Mouse (Mus musculus): ENCODE measurements around the gene Zkscan5. TPM values are rescaled to one million over a fixed set of nuclear protein-coding genes. Genes with fewer than 3 reads are reported as not detected.

Zkscan5 gene
- 10 to 100 TPM; 11.7 to 12.3 TPM for total RNA-seq (2021)
- long read RNA-seq, experiment 1, transcript Zkscan5-202 (6 exons, 3,794 nt) = major isoform, 14 of 25 reads
- long read RNA-seq, experiment 1, partial matches to known transcripts = 2 of 25 reads
- long read RNA-seq, experiment 1, other reads (novel, unspliced or antisense) = 9 of 25 reads
- long read RNA-seq, experiment 2, transcript Zkscan5-202 (6 exons, 3,794 nt) = major isoform, 15 of 19 reads
- long read RNA-seq, experiment 2, partial matches to known transcripts = 1 of 19 reads
- long read RNA-seq, experiment 2, other reads (novel, unspliced or antisense) = 3 of 19 reads

DNA sequence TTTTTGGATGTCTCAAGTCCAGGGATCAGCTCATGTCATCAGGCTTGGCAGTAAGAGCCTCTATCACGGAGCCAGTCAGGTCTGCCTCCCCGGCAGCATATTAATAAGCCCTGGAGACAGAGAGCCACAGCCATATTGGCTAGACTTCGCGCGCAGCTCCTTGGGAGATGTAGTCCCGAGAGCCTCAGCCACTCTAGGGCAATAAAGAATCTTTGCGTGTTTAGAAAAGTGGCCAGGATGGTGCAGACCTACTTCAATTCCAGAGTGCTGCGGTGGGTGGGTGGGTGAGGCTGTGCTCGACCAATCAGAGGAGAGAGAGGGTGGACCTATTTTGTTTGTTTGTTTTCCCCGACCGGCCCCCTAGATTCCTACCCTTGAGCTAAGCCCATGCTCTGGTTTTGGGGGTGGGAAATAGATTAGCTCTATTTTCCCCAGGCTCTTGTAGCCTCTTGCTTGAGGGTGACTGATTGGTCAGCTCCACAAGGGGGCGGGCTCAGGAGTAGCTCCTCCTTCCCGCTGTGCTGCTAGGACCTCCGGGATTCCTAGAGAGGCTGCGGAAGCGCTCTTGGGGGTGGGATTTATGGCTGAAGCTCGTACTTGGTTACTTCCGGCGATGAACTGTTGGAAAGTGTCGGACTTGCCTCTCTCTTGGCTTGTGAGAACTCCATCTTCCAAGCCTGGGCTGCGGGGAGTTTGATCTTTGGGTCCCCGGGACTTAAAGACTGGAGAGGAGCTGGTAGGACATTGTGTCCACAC, at the start of gene Zkscan5:
TSS of gene Zkscan5 (plus strand) at position 627 of the 756 bp plus-strand sequence.
- peak; percentile 98 to 99 for DNase-seq (ENCODE audit: low spot score in 2 of 2)
- intact Hi-C loops (cut with DNase I) = loop anchor here (2.0 kb wide), 1 partner anchor 27 kb away; the partner anchor contains the start of gene Zfp655

DNA sequence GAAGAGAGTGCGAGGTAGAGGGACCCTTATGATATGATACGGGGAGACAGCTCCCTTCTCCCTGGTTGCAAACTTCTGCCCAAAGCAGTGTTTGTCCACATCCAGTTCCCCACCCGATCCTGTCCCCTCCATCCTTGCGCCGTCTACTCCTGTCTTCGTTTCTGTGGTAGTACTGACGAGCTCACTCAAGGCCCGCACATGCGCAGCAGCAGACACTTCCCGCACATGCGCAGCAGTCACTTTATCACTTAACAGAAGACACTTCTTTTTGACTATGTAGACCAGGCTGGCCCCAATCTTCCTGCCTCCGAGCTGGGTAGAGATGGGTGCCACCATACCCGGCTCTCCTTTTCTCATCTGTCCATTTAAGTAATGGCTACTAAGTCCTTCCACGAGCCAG, 43.0 kb upstream of the Zkscan5 start:
- no peak for DNase-seq (ENCODE audit: low spot score in 2 of 2)
- intact Hi-C loops (cut with DNase I) = no loop called here

- no peak for DNase-seq (ENCODE audit: low spot score in 2 of 2)
- intact Hi-C loops (cut with DNase I) = no loop called here
Observed at GRCm38 (mm10) chr5:145164710-145165109, 39.7 kb upstream of the Zkscan5 start.

- intact Hi-C loops (cut with DNase I) = no loop called here
- no peak for DNase-seq (ENCODE audit: low spot score in 2 of 2)
Observed at GRCm38 (mm10) chr5:145165184-145165583, 39.2 kb upstream of the Zkscan5 start.

DNA sequence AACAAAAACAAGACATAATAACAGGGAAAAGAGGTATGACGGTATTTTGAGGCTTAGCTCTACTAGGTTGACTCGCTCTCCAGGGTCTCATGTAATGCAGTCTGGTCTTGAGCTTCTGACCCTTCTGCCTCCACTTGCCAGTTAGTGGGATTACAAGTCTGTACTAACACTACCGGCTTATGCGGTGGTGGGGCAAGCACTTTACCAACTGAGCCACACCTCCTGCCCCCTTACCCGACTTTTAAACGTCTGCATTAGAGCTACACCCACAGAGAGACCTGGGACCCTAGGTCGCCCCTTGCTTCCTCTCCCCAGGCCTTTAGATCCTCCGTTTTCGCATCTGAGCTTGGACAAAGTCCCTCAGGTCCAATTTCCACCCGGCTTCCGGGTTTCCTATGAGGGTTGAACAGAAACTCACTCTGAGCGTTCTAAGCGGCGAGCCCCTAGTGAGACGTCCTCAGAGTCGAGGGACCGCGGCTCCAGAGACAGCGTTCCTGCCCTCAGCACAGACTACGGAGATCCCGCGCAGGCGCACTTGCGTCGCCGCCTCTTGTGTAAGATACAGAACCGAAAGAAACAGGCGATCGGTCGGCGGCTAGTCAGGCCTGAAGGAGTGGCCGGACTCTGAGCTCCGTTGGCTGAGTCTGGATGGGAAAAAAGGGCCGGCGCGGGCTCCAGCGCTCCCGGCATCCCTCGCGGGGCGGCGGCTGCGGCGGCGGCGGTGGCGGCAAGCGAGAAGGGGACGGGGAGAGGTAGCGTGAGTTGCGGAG, 37.6 kb upstream of the Zkscan5 start, which contains the start of the genes Ptcd1 and Cpsf4:
TSS of gene Ptcd1 (minus strand) at position 573 of the 770 bp plus-strand sequence.
TSS of gene Cpsf4 (plus strand) at position 678 of the 770 bp plus-strand sequence.
- intact Hi-C loops (cut with DNase I) = no loop called here
- DNase-seq (ENCODE audit: low spot score in 2 of 2) = peak; percentile 99

DNA sequence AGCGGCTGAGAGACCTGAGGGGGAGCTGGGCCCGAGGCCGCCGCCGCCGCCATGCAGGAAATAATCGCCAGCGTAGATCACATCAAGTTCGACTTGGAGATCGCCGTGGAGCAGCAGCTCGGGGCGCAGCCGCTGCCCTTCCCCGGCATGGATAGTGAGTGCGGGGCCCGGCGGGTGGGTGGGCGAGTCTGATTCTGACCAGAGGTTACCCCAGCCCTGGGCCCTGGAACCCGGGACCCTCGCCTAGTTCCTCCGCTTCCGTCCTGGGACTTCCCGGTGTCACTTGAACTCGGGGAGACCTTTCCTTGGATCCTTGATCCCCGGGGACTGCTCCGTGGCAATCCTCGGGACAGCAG, 37.1 kb upstream of the Zkscan5 start:
- intact Hi-C loops (cut with DNase I) = no loop called here
- no peak for DNase-seq (ENCODE audit: low spot score in 2 of 2)

DNA sequence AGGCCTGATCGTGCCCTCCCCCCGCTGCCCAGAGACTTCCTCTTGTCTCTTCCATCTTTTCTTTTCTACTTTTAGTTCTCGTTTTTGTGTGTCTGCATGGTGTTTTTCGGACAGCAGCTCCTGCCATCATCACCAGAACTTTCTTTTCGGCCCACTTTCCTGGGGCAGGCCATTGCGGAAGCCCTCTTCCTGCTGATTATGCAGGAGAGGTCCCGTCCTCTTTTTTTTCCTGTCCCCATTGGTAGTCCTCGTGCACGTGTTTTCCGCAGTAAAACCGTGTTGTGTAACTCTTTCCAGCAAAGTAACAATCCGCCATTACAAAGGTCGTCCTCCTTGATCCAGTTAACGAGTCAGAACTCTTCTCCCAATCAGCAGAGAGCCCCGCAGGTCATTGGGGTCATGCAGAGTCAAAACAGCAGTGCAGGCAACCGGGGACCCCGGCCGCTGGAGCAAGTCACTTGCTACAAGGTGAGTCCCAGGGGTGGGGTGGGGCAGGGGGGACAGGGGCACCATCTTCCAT, 25.8 kb upstream of the Zkscan5 start:
- DNase-seq (ENCODE audit: low spot score in 2 of 2) = no peak
- intact Hi-C loops (cut with DNase I) = no loop called here

GRCm38 (mm10) chr5:145185244-145185643, 19.1 kb upstream of the Zkscan5 start:
- no peak for DNase-seq (ENCODE audit: low spot score in 2 of 2)
- intact Hi-C loops (cut with DNase I) = no loop called here

GRCm38 (mm10) chr5:145189416-145189815, 14.9 kb upstream of the Zkscan5 start:
- DNase-seq (ENCODE audit: low spot score in 2 of 2) = no peak
- intact Hi-C loops (cut with DNase I) = no loop called here

GRCm38 (mm10) chr5:145190373-145190772, 14.0 kb upstream of the Zkscan5 start:
- intact Hi-C loops (cut with DNase I) = no loop called here
- no peak for DNase-seq (ENCODE audit: low spot score in 2 of 2)

GRCm38 (mm10) chr5:145190875-145191798, 13.2 kb upstream of the Zkscan5 start:
- intact Hi-C loops (cut with DNase I) = no loop called here
- peak; percentile 90 to 93 for DNase-seq (ENCODE audit: low spot score in 2 of 2)

GRCm38 (mm10) chr5:145191962-145192361, 12.4 kb upstream of the Zkscan5 start, which contains the start of gene Atp5j2:
Atp5j2 (minus strand) TSS chr5:145192062.
- DNase-seq (ENCODE audit: low spot score in 2 of 2) = no peak
- intact Hi-C loops (cut with DNase I) = no loop called here

DNA sequence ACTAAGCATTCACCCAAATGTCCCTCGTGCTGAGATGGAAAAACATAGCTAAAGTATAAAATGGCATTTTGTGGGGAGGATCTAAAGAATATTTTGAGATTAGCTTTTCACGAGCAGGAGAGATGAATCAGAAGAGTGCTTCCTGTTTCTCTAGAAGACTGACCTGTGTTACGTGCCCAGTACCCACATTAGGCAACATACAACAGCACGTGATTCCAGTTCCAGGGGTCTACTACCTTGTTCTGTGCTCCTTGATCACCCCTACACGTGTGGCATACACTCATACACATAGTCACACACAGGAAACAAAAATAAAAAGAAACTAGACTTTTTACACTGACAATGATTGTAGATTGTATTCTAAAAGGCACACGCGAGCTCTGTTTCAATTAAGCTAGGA, 4.0 kb upstream of the Zkscan5 start:
- no peak for DNase-seq (ENCODE audit: low spot score in 2 of 2)
- intact Hi-C loops (cut with DNase I) = no loop called here

DNA sequence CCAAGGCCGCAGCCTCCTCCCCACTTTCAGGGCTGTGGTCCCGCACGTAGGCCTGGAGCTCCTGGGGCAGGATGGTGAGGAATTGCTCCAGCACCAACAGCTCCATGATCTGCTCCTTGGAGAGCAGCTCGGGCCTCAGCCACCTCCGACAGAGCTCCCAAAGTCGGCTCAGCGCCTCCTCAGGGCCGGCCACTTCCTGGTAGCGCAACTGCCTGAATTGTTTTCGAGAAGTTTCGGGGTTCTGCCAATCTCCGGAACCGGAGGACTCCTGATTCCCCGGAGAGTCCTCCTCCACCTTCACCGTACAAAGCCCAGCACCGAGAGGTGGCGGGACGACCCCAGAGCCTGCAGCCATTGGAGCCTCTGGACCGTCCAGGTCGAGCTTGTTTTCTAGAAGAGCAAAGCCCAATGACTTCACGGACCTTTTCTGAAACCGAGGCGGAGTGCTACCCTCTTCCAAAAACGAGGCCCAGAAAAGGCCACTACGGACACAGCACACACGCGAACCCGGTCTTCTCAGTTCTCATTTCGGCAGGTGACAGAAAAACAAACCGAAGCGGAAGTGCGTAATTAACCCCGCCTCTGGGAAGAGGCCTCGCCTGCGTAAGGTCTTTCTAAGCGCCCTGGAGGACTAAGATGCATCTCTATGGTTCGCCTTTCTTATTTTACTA, 2.9 kb upstream of the Zkscan5 start, which contains the start of gene Zkscan14:
TSS of gene Zkscan14 (minus strand) at position 548 of the 671 bp plus-strand sequence.
- intact Hi-C loops (cut with DNase I) = no loop called here
- peak; percentile 77 to 78 for DNase-seq (ENCODE audit: low spot score in 2 of 2)

DNA sequence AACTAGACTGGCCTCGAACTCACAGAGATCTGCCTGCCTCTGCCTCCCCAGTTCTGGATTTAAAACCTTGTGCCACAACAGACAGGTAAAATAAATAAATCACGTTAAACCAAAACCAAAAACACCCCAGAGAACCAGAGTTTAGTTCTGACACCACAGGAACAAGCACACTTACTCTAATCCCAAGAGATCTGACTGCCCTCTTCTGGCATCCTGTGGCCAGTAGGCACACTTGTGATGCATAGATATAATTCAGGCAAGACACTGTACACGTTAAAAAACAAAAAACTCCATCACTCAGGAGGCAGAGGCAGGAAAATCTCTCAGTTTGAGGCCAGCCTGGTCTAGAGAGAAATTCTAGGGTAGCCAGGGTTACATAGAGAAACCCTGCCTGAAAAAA, 1.9 kb upstream of the Zkscan5 start:
- DNase-seq (ENCODE audit: low spot score in 2 of 2) = no peak
- intact Hi-C loops (cut with DNase I) = no loop called here

DNA sequence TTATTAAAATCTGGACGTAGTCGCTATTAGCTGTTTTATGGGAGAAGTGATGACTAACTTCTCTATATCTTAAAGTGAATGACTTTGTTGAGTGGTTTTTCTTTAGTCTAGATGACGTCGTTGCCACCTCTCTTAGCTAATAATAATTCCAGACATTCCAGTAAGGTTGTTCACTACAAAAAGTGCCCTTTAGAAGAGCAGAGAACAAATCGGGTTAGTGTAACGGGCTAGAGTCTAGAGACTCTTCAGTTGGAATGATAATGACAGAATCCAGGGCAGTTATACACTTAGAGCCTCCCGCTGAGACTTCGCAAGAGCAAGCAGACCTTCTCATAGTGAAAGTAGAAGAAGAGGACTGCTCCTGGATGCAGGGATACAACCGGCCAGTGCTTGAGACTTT, 679 bp downstream of the Zkscan5 start:
- intact Hi-C loops (cut with DNase I) = loop anchor here (2.0 kb wide), 1 partner anchor 26 kb away; the partner anchor contains the start of gene Zfp655

GRCm38 (mm10) chr5:145207385-145207784, 3.0 kb downstream of the Zkscan5 start:
- intact Hi-C loops (cut with DNase I) = no loop called here
- no peak for DNase-seq (ENCODE audit: low spot score in 2 of 2)

More for the DNA sequence above, 679 bp downstream of the Zkscan5 start:
- no peak for DNase-seq (ENCODE audit: low spot score in 2 of 2)

- DNase-seq (ENCODE audit: low spot score in 2 of 2) = no peak
- intact Hi-C loops (cut with DNase I) = no loop called here
Observed at GRCm38 (mm10) chr5:145207954-145208353, 3.6 kb downstream of the Zkscan5 start.
